Mouse (Mus musculus): Measurements from ENCODE around the gene Dagla. TPM values are rescaled to one million over a fixed set of nuclear protein-coding genes. Genes with fewer than 3 reads are reported as not detected.
A peak's percentile ranks its signal among the peaks of the same experiment; 100 is the strongest.

Dagla gene
- polyA plus RNA-seq, 1 experiment from 2014 or later, result 4.2 TPM

DNA sequence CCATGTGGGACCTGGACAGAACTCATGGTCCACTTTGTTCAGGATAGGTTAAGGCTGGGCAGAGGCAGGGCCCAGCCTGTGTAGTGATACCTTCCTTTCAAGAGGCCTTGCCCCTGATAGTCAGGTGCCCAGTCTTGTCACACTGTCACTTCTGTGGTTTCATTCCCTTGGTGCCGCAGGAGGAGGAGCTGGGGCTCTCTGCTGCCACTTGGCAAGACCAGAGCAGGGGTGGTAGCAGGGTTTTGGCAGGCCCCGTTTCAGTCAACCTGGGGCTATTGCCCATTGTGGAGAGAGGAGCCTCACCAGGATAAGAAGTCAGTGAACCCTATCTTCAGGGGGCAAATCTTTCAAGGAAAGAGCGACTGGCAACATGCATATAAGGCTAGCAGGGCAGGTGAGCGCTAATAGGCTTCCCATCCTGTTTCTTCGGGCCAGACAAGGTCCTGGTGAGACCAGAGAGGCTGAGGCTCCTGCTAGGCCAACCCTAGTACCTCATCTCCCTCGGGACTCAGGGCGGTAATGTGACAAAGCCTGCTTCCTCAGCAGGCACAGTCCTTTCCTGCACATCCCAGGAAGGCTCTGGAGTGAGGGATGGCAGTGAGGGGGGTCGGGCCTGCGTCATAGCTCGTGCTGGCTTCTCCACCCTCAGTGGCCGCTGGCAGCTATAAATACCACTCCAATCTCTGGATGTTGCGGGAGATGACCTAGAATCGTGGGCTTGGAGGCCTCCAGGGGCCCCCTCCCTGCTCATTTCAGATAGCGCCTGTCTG is 23.7 kb downstream of the Dagla start:
- H3K4me3 ChIP-seq (ENCODE audit: low read depth, low read length), result no peak overlapping the region
- no peaks in the 10 kb centered on the region for H3K36me3 ChIP-seq (ENCODE audit: control insufficient read depth, insufficient read depth, low read length)
- peaks cover 34% of the 10 kb centered on the region for H3K4me1 ChIP-seq (replicated peaks; ENCODE audit: control insufficient read depth, insufficient read depth, low read length)
- no peaks in the 10 kb centered on the region for H3K27me3 ChIP-seq (replicated peaks; ENCODE audit: control insufficient read depth, insufficient read depth, low read length)
- WGBS, result 57% methylated on average over 14 of the region's 14 CpGs
- ATAC-seq (replicated peaks; ENCODE audit: low FRiP score, low TSS enrichment, low read depth) (no peak), DNase-seq (ENCODE audit: low spot score) (no peak)
- H3K4me2 ChIP-seq (ENCODE audit: low read length), result no peak overlapping the region
- no peak overlapping the region for H3K9ac ChIP-seq (ENCODE audit: low read length)
- no peaks in the 10 kb centered on the region for H3K9me3 ChIP-seq (ENCODE audit: control insufficient read depth, low read length)
- H3K27ac ChIP-seq (ENCODE audit: low read depth), result no peak overlapping the region

DNA sequence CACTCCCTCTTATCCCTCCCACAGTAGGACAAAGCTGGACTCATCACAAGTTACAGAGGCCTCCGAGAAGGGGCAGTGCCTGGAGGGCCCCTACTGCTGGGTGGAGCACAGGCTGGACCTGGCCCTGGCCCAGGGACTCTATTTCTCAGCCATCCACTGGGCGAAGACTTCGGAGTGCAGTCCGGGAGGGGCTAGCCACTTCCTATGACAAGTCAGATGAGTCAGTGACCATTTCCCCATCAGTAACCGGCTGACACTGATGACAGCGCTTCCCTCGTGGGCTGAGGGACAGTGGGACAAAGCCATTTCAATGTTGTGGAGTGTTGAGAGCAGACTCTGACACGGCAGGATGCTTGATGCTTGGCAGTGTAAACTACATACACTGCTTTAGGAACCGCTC is 25.0 kb downstream of the Dagla start:
- no peaks in the 10 kb centered on the region for H3K36me3 ChIP-seq (ENCODE audit: control insufficient read depth, insufficient read depth, low read length)
- no peak overlapping the region for H3K4me2 ChIP-seq (ENCODE audit: low read length)
- ATAC-seq (replicated peaks; ENCODE audit: low FRiP score, low TSS enrichment, low read depth) (no peak), DNase-seq (ENCODE audit: low spot score) (no peak)
- peaks cover 30% of the 10 kb centered on the region for H3K4me1 ChIP-seq (replicated peaks; ENCODE audit: control insufficient read depth, insufficient read depth, low read length)
- H3K27me3 ChIP-seq (replicated peaks; ENCODE audit: control insufficient read depth, insufficient read depth, low read length), result no peaks in the 10 kb centered on the region
- 83% methylated on average over 9 of the region's 9 CpGs for WGBS
- H3K9ac ChIP-seq (ENCODE audit: low read length), result no peak overlapping the region
- H3K4me3 ChIP-seq (ENCODE audit: low read depth, low read length), result no peak overlapping the region
- no peaks in the 10 kb centered on the region for H3K9me3 ChIP-seq (ENCODE audit: control insufficient read depth, low read length)
- no peak overlapping the region for H3K27ac ChIP-seq (ENCODE audit: low read depth)

DNA sequence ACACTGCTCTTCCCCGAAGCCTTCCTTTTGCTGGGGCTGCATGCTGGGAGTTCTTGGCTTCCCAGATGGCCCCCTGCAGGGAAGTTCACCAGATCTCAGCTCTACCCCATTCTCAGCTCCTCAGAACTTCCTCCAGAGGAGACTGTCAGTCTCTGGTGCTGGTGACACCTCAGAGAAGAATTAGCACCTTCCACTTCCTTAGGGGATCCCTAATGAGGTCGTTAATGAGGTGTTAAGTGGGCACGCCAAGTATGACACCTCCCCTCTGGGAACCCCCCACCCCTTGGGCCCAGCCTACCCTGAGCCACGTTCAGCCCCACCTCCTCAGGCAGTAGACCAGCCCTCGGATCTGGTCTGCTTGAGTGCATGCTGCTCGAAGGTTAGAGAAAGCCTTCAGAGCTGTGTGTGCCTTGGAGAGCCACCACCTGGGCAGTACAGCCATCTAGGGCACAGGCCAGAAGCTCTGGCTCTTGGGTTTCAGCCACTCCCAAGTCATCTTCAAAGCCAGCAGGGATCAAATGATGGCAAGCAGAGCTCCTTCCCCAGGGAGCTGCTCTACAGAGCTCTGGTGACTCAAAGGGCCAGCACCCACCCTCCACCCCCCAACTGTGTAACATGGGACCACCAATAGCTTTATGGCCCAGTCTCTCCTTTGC is 25.9 kb downstream of the Dagla start:
- Histone ChIP-seq H3K27ac (ENCODE audit: low read depth) (peak overlapping the region; percentile 81), H3K4me1 (replicated peaks; ENCODE audit: control insufficient read depth, insufficient read depth, low read length) (peaks cover 36% of the 10 kb centered on the region), H3K27me3 (replicated peaks; ENCODE audit: control insufficient read depth, insufficient read depth, low read length) (no peaks in the 10 kb centered on the region), H3K4me2 (ENCODE audit: low read length) (no peak overlapping the region), H3K4me3 (ENCODE audit: low read depth, low read length) (no peak overlapping the region), H3K9ac (ENCODE audit: low read length) (no peak overlapping the region), H3K9me3 (ENCODE audit: control insufficient read depth, low read length) (no peaks in the 10 kb centered on the region), H3K36me3 (ENCODE audit: control insufficient read depth, insufficient read depth, low read length) (no peaks in the 10 kb centered on the region)
- ATAC-seq (replicated peaks; ENCODE audit: low FRiP score, low TSS enrichment, low read depth) (no peak), DNase-seq (ENCODE audit: low spot score) (no peak)
- 38% methylated on average over 6 of the region's 6 CpGs for WGBS

DNA sequence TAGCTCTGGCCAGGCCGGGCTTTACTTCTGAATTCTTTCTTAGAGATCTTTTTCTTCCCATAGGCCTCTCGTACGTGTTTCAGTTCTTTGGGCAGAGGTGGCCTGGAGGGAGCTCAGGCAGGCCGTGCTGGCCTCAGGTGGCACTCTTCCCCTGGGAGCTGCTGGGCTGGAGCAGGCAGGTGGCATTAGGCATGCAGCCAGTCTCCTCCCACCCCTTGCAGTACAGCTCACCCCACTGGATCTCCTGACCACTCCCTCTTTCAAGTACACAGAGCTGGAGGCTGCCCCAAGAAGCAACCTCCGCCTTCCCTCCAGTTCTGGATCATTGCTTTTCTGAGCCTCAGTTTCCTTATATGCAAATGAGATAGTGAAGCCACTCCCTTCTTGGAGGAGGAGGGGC is 26.9 kb downstream of the Dagla start:
- DNase-seq (ENCODE audit: low spot score) (peak; percentile 69), ATAC-seq (replicated peaks; ENCODE audit: low FRiP score, low TSS enrichment, low read depth) (peak; percentile 81)
- 36% methylated on average over 5 of the region's 5 CpGs for WGBS
- H3K36me3 ChIP-seq (ENCODE audit: control insufficient read depth, insufficient read depth, low read length), result no peaks in the 10 kb centered on the region
- peaks cover 46% of the 10 kb centered on the region for H3K4me1 ChIP-seq (replicated peaks; ENCODE audit: control insufficient read depth, insufficient read depth, low read length)
- no peaks in the 10 kb centered on the region for H3K9me3 ChIP-seq (ENCODE audit: control insufficient read depth, low read length)
- H3K4me2 ChIP-seq (ENCODE audit: low read length), result peak overlapping the region; percentile 30
- peak overlapping the region; percentile 29 for H3K9ac ChIP-seq (ENCODE audit: low read length)
- H3K4me3 ChIP-seq (ENCODE audit: low read depth, low read length), result no peak overlapping the region
- H3K27ac ChIP-seq (ENCODE audit: low read depth), result peak overlapping the region; percentile 81
- H3K27me3 ChIP-seq (replicated peaks; ENCODE audit: control insufficient read depth, insufficient read depth, low read length), result no peaks in the 10 kb centered on the region

DNA sequence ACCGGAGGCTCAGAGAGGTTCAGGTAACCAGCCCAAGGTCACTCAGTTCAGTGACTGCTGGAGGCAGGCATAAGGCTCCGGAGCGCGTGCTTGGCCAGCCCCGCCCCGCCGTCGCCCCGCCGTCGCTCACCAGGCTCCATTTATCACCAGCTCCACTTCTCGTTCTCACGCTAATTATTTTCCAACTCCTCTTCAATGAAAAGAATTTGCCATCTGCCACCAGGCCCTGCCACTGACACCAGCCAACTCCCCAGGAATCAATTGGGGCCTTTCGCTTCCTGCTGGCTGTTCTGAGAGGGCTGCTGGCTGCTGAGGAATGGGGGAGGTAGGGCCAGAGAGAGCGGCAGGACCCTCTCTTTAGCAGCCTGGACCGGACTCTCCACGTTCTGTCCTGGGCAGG is 27.3 kb downstream of the Dagla start:
- WGBS, result 11% methylated on average over 17 of the region's 17 CpGs
- peak overlapping the region; percentile 81 for H3K27ac ChIP-seq (ENCODE audit: low read depth)
- no peaks in the 10 kb centered on the region for H3K9me3 ChIP-seq (ENCODE audit: control insufficient read depth, low read length)
- peak overlapping the region; percentile 30 for H3K4me2 ChIP-seq (ENCODE audit: low read length)
- H3K9ac ChIP-seq (ENCODE audit: low read length), result peak overlapping the region; percentile 29
- ATAC-seq (replicated peaks; ENCODE audit: low FRiP score, low TSS enrichment, low read depth) (peak; percentile 25), DNase-seq (ENCODE audit: low spot score) (peak; percentile 71)
- H3K27me3 ChIP-seq (replicated peaks; ENCODE audit: control insufficient read depth, insufficient read depth, low read length), result no peaks in the 10 kb centered on the region
- no peak overlapping the region for H3K4me3 ChIP-seq (ENCODE audit: low read depth, low read length)
- no peaks in the 10 kb centered on the region for H3K36me3 ChIP-seq (ENCODE audit: control insufficient read depth, insufficient read depth, low read length)
- H3K4me1 ChIP-seq (replicated peaks; ENCODE audit: control insufficient read depth, insufficient read depth, low read length), result peaks cover 50% of the 10 kb centered on the region

DNA sequence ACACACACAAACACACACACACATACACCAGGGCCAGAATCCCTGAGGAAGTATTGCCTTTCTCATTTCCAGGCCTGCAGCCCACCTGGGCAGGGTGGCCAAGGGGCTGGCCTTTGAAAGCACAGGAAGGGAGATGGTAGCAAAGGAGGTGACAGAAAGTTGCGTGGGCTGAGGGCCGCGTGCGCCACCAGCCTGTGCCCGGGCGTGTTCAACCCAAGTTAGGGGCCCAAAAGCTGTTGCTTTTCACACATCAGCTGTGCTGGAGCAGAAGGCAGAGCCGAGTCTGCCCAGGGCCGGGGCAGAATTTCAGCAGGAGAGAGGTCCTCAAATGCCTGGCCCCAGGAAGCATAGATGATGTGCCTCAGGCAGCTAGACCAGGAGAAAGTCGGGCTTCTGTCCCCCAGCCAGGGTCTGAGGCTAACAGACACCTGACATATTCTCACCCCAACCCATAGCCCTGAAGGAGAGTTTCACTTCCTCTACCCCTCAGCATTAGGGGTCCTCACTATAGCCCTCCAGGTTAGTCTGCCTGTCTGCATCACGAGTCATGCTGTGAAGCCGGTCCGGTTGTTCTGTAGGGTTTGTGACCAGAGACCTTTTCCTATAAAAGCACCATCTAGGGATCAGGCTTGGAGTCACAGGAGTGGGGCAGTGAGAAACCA is 28.1 kb downstream of the Dagla start:
- H3K27ac ChIP-seq (ENCODE audit: low read depth), result peak overlapping the region; percentile 81
- peak overlapping the region; percentile 30 for H3K4me2 ChIP-seq (ENCODE audit: low read length)
- no peaks in the 10 kb centered on the region for H3K36me3 ChIP-seq (ENCODE audit: control insufficient read depth, insufficient read depth, low read length)
- H3K4me1 ChIP-seq (replicated peaks; ENCODE audit: control insufficient read depth, insufficient read depth, low read length), result peaks cover 57% of the 10 kb centered on the region
- no peak overlapping the region for H3K4me3 ChIP-seq (ENCODE audit: low read depth, low read length)
- H3K9me3 ChIP-seq (ENCODE audit: control insufficient read depth, low read length), result no peaks in the 10 kb centered on the region
- H3K27me3 ChIP-seq (replicated peaks; ENCODE audit: control insufficient read depth, insufficient read depth, low read length), result no peaks in the 10 kb centered on the region
- peak overlapping the region; percentile 29; the same call in 1 of the 2 replicates for H3K9ac ChIP-seq (ENCODE audit: low read length)
- DNase-seq (ENCODE audit: low spot score) (no peak), ATAC-seq (replicated peaks; ENCODE audit: low FRiP score, low TSS enrichment, low read depth) (no peak)
- 68% methylated on average over 12 of the region's 12 CpGs for WGBS

DNA sequence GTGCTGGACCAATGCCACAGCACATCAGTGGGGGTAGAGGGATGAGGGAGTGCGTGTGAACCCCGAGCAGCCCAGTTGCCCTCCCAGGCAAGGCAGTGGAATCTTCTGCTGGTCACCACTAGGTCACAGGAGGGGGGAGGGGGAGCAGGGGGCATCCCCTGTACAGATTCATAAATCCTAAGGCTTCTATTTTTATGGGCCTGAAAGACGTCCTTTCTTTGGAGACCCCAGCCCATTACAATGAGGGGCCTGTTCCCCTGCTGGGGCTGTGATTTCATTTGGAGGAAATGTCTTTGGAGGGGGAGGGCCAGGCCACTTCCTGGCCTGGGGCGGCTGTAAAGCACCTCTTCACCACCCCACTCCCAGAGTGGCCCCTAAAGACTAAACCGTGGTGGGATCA is 30.6 kb downstream of the Dagla start:
- H3K9me3 ChIP-seq (ENCODE audit: control insufficient read depth, low read length), result no peaks in the 10 kb centered on the region
- no peaks in the 10 kb centered on the region for H3K27me3 ChIP-seq (replicated peaks; ENCODE audit: control insufficient read depth, insufficient read depth, low read length)
- H3K4me3 ChIP-seq (ENCODE audit: low read depth, low read length), result no peak overlapping the region
- H3K27ac ChIP-seq (ENCODE audit: low read depth), result 0 out of 2 replicates have a peak overlapping the region, but pooled peaks have one; percentile 75
- DNase-seq (ENCODE audit: low spot score), result no peak
- H3K4me2 ChIP-seq (ENCODE audit: low read length), result no peak overlapping the region
- peak; percentile 18; the same call in 1 of the 2 replicates for ATAC-seq (replicated peaks; ENCODE audit: low FRiP score, low TSS enrichment, low read depth)
- peaks cover 50% of the 10 kb centered on the region for H3K4me1 ChIP-seq (replicated peaks; ENCODE audit: control insufficient read depth, insufficient read depth, low read length)
- no peak overlapping the region for H3K9ac ChIP-seq (ENCODE audit: low read length)
- 35% methylated on average over 5 of the region's 5 CpGs for WGBS
- no peaks in the 10 kb centered on the region for H3K36me3 ChIP-seq (ENCODE audit: control insufficient read depth, insufficient read depth, low read length)

DNA sequence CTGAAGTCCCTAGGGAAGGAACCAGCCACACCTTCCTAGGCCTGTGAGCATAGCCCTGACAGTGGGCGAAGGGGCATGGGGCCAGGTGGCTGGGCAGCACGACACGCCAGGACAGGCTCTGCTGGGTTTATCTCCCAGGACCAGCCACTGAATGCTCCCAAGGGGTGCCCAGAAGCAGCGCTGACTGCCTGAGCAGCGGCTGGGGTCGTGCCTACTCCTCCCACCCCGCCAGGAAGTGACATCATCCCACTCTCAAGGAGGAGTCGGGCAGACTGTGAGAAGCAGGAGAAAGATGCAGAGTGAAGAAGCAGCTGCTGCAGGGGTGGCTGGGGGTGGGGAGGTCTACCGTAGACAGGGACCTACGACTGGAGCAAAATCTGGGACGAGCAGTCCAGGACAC is 31.9 kb downstream of the Dagla start:
- Histone ChIP-seq H3K9ac (ENCODE audit: low read length) (0 out of 2 replicates have a peak overlapping the region, but pooled peaks have one; percentile 25), H3K36me3 (ENCODE audit: control insufficient read depth, insufficient read depth, low read length) (no peaks in the 10 kb centered on the region), H3K4me3 (ENCODE audit: low read depth, low read length) (no peak overlapping the region), H3K4me1 (replicated peaks; ENCODE audit: control insufficient read depth, insufficient read depth, low read length) (peaks cover 37% of the 10 kb centered on the region), H3K9me3 (ENCODE audit: control insufficient read depth, low read length) (no peaks in the 10 kb centered on the region), H3K4me2 (ENCODE audit: low read length) (peak overlapping the region; percentile 45), H3K27ac (ENCODE audit: low read depth) (peak overlapping the region; percentile 75), H3K27me3 (replicated peaks; ENCODE audit: control insufficient read depth, insufficient read depth, low read length) (no peaks in the 10 kb centered on the region)
- ATAC-seq (replicated peaks; ENCODE audit: low FRiP score, low TSS enrichment, low read depth) (peak; percentile 44), DNase-seq (ENCODE audit: low spot score) (peak; percentile 74)
- WGBS, result 17% methylated on average over 11 of the region's 11 CpGs
